Mouse (Mus musculus): ENCODE results near the gene Nsun7.

GRCm38 (mm10) chr5:66255044-66255443, 4.7 kb upstream of the Nsun7 start:
- TF ChIP-seq POLR2A (IDR thresholded peaks at IDR 0.05; ENCODE audit: borderline replicate concordance, extremely low read depth, insufficient read depth, insufficient read length, poor library complexity, severe bottlenecking) (no peak), CTCF (IDR thresholded peaks at IDR 0.05; ENCODE audit: borderline replicate concordance, extremely low read depth, insufficient read depth, insufficient read length) (no peak)
